Mouse (Mus musculus): ENCODE data around the gene Rbm24.

DNA sequence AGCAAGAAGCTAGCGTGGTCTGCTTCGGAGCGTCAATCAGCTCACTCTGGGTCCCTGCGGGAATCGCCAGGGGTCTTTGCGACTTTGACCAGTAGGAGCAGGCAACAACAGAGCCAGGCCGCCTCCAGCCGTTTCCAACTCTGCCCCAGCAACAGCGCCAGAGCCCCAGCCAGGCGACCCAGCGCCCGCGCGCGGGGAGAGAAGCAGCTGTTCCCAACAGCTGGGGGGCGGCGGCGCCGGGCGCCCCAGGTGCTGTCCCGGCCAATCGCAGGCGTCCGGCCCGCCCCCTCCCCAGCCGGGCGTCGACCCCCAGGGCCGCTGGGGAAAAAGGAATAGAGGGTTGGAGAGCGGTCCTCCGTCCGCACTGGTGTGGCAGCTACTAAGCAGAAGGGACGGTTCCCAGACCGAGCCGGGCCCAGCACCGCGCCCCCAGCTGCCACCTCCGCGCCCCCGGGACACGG is at the start of gene Rbm24:
- TF ChIP-seq CTCF (IDR thresholded peaks at IDR 0.05; ENCODE audit: low read depth) (no peak), EP300 (IDR thresholded peaks at IDR 0.05; ENCODE audit: low read depth) (no peak)

Measured in liver, postnatal 0 days (tissue).